Comparison of ENCODE assay signal across 24 mouse cellular contexts in the genomic region with DNA sequence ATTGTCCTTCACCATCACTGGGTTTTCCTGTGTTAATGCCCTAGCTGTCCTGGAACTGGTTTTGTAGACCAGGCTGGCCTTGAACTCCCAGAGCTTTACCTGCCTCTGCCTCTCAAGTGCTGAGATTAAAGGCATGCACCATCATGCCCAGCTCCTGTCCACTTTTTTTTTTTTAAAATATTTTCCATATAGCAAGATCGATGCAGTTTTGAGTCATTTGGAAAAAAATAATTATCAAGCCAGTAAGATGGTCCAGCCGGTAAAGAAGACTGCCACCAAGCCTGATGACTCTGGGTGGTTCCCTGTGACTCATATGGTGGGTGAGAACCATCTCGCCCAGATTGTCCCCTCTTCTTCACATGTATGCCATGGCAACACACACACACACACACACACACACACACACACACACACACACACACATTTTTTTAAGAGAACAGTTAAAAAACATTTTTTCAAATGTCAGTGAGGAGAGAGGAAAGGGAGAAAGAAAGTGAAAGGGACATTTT. TPM values are rescaled to one million over a fixed set of nuclear protein-coding genes. Genes with fewer than 3 reads are reported as not detected.
DNase-seq lines count a peak whose midpoint lies in the region; ATAC-seq and TF ChIP-seq lines count a peak whose summit lies in the region.
"Had no signal": no experiment of that assay in that cellular context is flagged by ENCODE, and none has a peak within 500 bp of the region (broad histone marks: within the 10 kb centered on the region; RNA-seq: fewer than 3 reads in every experiment).

No protein-coding gene starts in this region.

- no peak overlapping the region for H3K4me2 ChIP-seq in intestine, embryonic 14.5 days (ENCODE audit: low read length)
- no peak overlapping the region for H3K4me2 ChIP-seq in intestine, embryonic 16.5 days (ENCODE audit: low read depth, low read length)
- H3K4me2 ChIP-seq in CH12.LX (ENCODE audit: insufficient read depth, low read depth, poor library complexity, severe bottlenecking), result peak overlapping the region; percentile 54; the same call in 1 of the 2 replicates
- H3K4me2 ChIP-seq: embryonic facial prominence, embryonic 15.5 days; heart, embryonic 13.5 days; hindbrain, embryonic 12.5 days had no signal

- H3K4me1 ChIP-seq in intestine, embryonic 14.5 days (replicated peaks; ENCODE audit: control insufficient read depth, insufficient read depth, low read length), result no peaks in the 10 kb centered on the region
- H3K4me1 ChIP-seq in intestine, embryonic 16.5 days (ENCODE audit: control insufficient read depth, insufficient read depth, low read length), result no peaks in the 10 kb centered on the region
- H3K4me1 ChIP-seq in CH12.LX (ENCODE audit: control insufficient read depth in 1 of 2, insufficient read depth in 2 of 2), result peaks cover 5 to 28% of the 10 kb centered on the region in 2 experiments
- H3K4me1 ChIP-seq: embryonic facial prominence, embryonic 15.5 days; forebrain, embryonic 10.5 days; hindbrain, embryonic 12.5 days had no signal

- no peak overlapping the region for H3K4me3 ChIP-seq in intestine, embryonic 14.5 days (ENCODE audit: low read depth, low read length)
- no peak overlapping the region for H3K4me3 ChIP-seq in intestine, embryonic 16.5 days (ENCODE audit: low read length)
- no peak overlapping the region for H3K4me3 ChIP-seq in CH12.LX (replicated peaks in 1 of 3; ENCODE audit: low read depth in 2 of 3, low read length in 2 of 3, poor library complexity in 1 of 3)
- H3K4me3 ChIP-seq: embryonic facial prominence, embryonic 15.5 days; erythroblast, embryonic 14.5 days; forebrain, embryonic 10.5 days; heart, embryonic 13.5 days; hindbrain, embryonic 12.5 days had no signal

- no peak for TF ChIP-seq RAD21 in CH12.LX (IDR thresholded peaks at IDR 0.05; ENCODE audit: low read depth, low read length)

- ATAC-seq in intestine, embryonic 14.5 days (replicated peaks; ENCODE audit: low FRiP score, low TSS enrichment, low read depth), result no peak
- ATAC-seq in intestine, embryonic 16.5 days, result no peak
- ATAC-seq: forebrain, embryonic 14.5 days; hindbrain, postnatal 0 days had no signal

- H3K27me3 ChIP-seq in intestine, embryonic 14.5 days (replicated peaks; ENCODE audit: control insufficient read depth, insufficient read depth, low read length), result no peaks in the 10 kb centered on the region
- H3K27me3 ChIP-seq in intestine, embryonic 16.5 days (replicated peaks; ENCODE audit: control insufficient read depth, insufficient read depth, low read length), result no peaks in the 10 kb centered on the region
- H3K27me3 ChIP-seq in CH12.LX (replicated peaks), result no peaks in the 10 kb centered on the region
- H3K27me3 ChIP-seq: embryonic facial prominence, embryonic 15.5 days; heart, embryonic 13.5 days; hindbrain, embryonic 12.5 days had no signal

- no peak for TF ChIP-seq POLR2A in CH12.LX (IDR thresholded peaks at IDR 0.05; ENCODE audit: low read depth, low read length)

- H3K27ac ChIP-seq in intestine, embryonic 14.5 days (ENCODE audit: low read depth), result no peak overlapping the region
- no peak overlapping the region for H3K27ac ChIP-seq in intestine, embryonic 16.5 days (ENCODE audit: low read length)
- H3K27ac ChIP-seq in CH12.LX (ENCODE audit: insufficient read depth, low read depth), result no peak overlapping the region
- H3K27ac ChIP-seq: embryonic facial prominence, embryonic 15.5 days; forebrain, embryonic 10.5 days; heart, embryonic 13.5 days; hindbrain, embryonic 12.5 days; hindbrain, postnatal 0 days had no signal

- dilution Hi-C loops in CH12.LX (cut with MboI; ENCODE audit: extremely low pct_ligation_motif_present, extremely low pct_unique_long_range_greater_than_20kb, low sequenced_read_pairs), result no loop called here

- no peak for TF ChIP-seq EP300 in CH12.LX (IDR thresholded peaks at IDR 0.05; ENCODE audit: low read length)

- WGBS in intestine, embryonic 14.5 days, result 79% methylated on average over 3 of the region's 3 CpGs
- WGBS in intestine, embryonic 16.5 days, result 84% methylated on average over 3 of the region's 3 CpGs

- no peaks in the 10 kb centered on the region for H3K36me3 ChIP-seq in intestine, embryonic 14.5 days (ENCODE audit: control insufficient read depth, insufficient read depth, low read length)
- H3K36me3 ChIP-seq in intestine, embryonic 16.5 days (ENCODE audit: control insufficient read depth, insufficient read depth, low read length), result no peaks in the 10 kb centered on the region
- no peaks in the 10 kb centered on the region for H3K36me3 ChIP-seq in CH12.LX (replicated peaks in 1 of 2; ENCODE audit: control insufficient read depth in 1 of 2, insufficient read depth in 1 of 2, low read length in 1 of 2)
- H3K36me3 ChIP-seq: embryonic facial prominence, embryonic 15.5 days; forebrain, embryonic 10.5 days; heart, embryonic 13.5 days; hindbrain, embryonic 12.5 days had no signal

- H3K79me2 ChIP-seq in CH12.LX (replicated peaks; ENCODE audit: control insufficient read depth, extremely low read depth, insufficient read depth, poor library complexity, severe bottlenecking), result no peaks in the 10 kb centered on the region

- intact Hi-C loops in left cerebral cortex, postnatal 25 days (cut with DNase I), result no loop called here

- in situ Hi-C loops in CH12.LX (cut with MboI; ENCODE audit: low pct_ligation_motif_present, low pct_unique_long_range_greater_than_20kb, low sequenced_read_pairs), result no loop called here

- no peak overlapping the region for H3K9ac ChIP-seq in intestine, embryonic 14.5 days (ENCODE audit: low read length)
- no peak overlapping the region for H3K9ac ChIP-seq in intestine, embryonic 16.5 days (ENCODE audit: low read depth, low read length)
- H3K9ac ChIP-seq in CH12.LX (ENCODE audit: insufficient read depth, low read depth), result 0 out of 2 replicates have a peak overlapping the region, but pooled peaks have one; percentile 34
- H3K9ac ChIP-seq: embryonic facial prominence, embryonic 15.5 days; heart, embryonic 13.5 days; hindbrain, embryonic 12.5 days had no signal

- no peaks in the 10 kb centered on the region for H3K9me3 ChIP-seq in intestine, embryonic 14.5 days (ENCODE audit: control insufficient read depth, low read length)
- H3K9me3 ChIP-seq in intestine, embryonic 16.5 days (ENCODE audit: control insufficient read depth, low read length), result no peaks in the 10 kb centered on the region
- H3K9me3 ChIP-seq in CH12.LX (replicated peaks; ENCODE audit: low read length), result no peaks in the 10 kb centered on the region
- H3K9me3 ChIP-seq: embryonic facial prominence, embryonic 15.5 days; forebrain, embryonic 10.5 days; heart, embryonic 13.5 days; hindbrain, embryonic 12.5 days had no signal

- no peak for TF ChIP-seq CTCF in CH12.LX (conservative IDR thresholded peaks at IDR 0.05 in 1 of 2, IDR thresholded peaks at IDR 0.05 in 1 of 2; ENCODE audit: low read depth in 2 of 2, low read length in 2 of 2)

- peak; percentile 9 for DNase-seq in intestine, embryonic 14.5 days (ENCODE audit: low spot score)
- peak; percentile 39 for DNase-seq in A20 (ENCODE audit: low read depth, low spot score)
- DNase-seq in CH12.LX (ENCODE audit: extremely low read depth), result peak; percentile 44
- DNase-seq in natural killer cell, adult 2 months (ENCODE audit: low spot score in 2 of 2), result peak; percentile 61 to 83
- DNase-seq in gastrocnemius, adult 18-20 months (ENCODE audit: low spot score), result no peak
- DNase-seq in gastrocnemius, postnatal 10 days, result no peak
- no peak for DNase-seq in left cerebral cortex, postnatal 25 days (ENCODE audit: low spot score in 2 of 2)
- DNase-seq: adrenal gland, adult 8-10 months; adrenal gland, postnatal 36 days; cerebellum, adult 11 months; cerebellum, adult 8-10 months; cerebellum, postnatal 14 days; embryo, embryonic 11 days; gastrocnemius, postnatal 25 days; heart, postnatal 36 days; kidney, adult 11 months had no signal

TF ChIP-seq in CH12.LX, 34 proteins besides CTCF, POLR2A, EP300 and RAD21 (continues in another document):
- TF ChIP-seq E2F4 (IDR thresholded peaks at IDR 0.05; ENCODE audit: insufficient replicate concordance, low read depth, low read length) (no peak), KAT2A (IDR thresholded peaks at IDR 0.05; ENCODE audit: insufficient replicate concordance, low read length) (no peak), ZNF384 (IDR thresholded peaks at IDR 0.05; ENCODE audit: low read depth, low read length) (peak; percentile 84), IRF4 (IDR thresholded peaks at IDR 0.05; ENCODE audit: low read depth, low read length) (peak; percentile 78), GABPA (IDR thresholded peaks at IDR 0.05; ENCODE audit: insufficient replicate concordance, low read depth, low read length) (no peak), ZC3H11A (IDR thresholded peaks at IDR 0.05; ENCODE audit: low read depth, low read length) (no peak), NELFE (IDR thresholded peaks at IDR 0.05; ENCODE audit: low read depth, low read length) (no peak), USF1 (IDR thresholded peaks at IDR 0.05; ENCODE audit: low read depth, low read length) (no peak)

RNA-seq across cellular contexts. Expression of a gene that starts 7.1 kb away (rescaled TPM):
- 148 and 164 TPM in 2 replicates for polyA plus RNA-seq in intestine, embryonic 14.5 days (2014; fragmentation: Nextera tagmentation; extraction: Ambion mirVana)
- 250 and 270 TPM in 2 replicates for polyA plus RNA-seq in intestine, embryonic 16.5 days (2015; fragmentation: Nextera tagmentation; extraction: Ambion mirVana)
- total RNA-seq in CH12.LX (2012; rRNA removed) (153 and 164 TPM in 2 replicates), CH12.LX (2014; rRNA removed) (292 and 359 TPM in 2 replicates)
- 285 and 329 TPM in 2 replicates for polyA plus RNA-seq in CH12.LX (2012; ENCODE audit: insufficient read length, low read depth)
- total RNA-seq in gastrocnemius, adult 18-20 months (2021), result 100 to 1,000 TPM; 142 to 150 TPM
- 100 to 1,000 TPM; 176 to 185 TPM for total RNA-seq in gastrocnemius, postnatal 10 days (2021)
- 100 to 1,000 TPM; 475 TPM for total RNA-seq in left cerebral cortex, postnatal 25 days (2021)

RNA-seq across cellular contexts. Expression of a gene that starts 29.1 kb away (rescaled TPM):
- 33.2 and 36.8 TPM in 2 replicates for polyA plus RNA-seq in intestine, embryonic 14.5 days (2014; fragmentation: Nextera tagmentation; extraction: Ambion mirVana)
- polyA plus RNA-seq in intestine, embryonic 16.5 days (2015; fragmentation: Nextera tagmentation; extraction: Ambion mirVana), result 22.1 and 22.6 TPM in 2 replicates
- total RNA-seq in CH12.LX (2012; rRNA removed) (31.3 and 35.0 TPM in 2 replicates), CH12.LX (2014; rRNA removed) (23.2 and 23.8 TPM in 2 replicates)
- 32.6 and 38.4 TPM in 2 replicates for polyA plus RNA-seq in CH12.LX (2012; ENCODE audit: insufficient read length, low read depth)
- total RNA-seq in gastrocnemius, adult 18-20 months (2021), result 10 to 100 TPM; 13.5 to 14.0 TPM
- total RNA-seq in gastrocnemius, postnatal 10 days (2021), result 10 to 100 TPM; 23.8 to 36.4 TPM
- 10 to 100 TPM; 45.8 to 56.7 TPM for total RNA-seq in left cerebral cortex, postnatal 25 days (2021)

RNA-seq across cellular contexts. Expression of a gene that starts 55.3 kb away (rescaled TPM):
- 117 and 131 TPM in 2 replicates for polyA plus RNA-seq in intestine, embryonic 14.5 days (2014; fragmentation: Nextera tagmentation; extraction: Ambion mirVana)
- polyA plus RNA-seq in intestine, embryonic 16.5 days (2015; fragmentation: Nextera tagmentation; extraction: Ambion mirVana), result 273 and 289 TPM in 2 replicates
- 5.3 and 6.3 TPM in 2 replicates for total RNA-seq in CH12.LX (2012; rRNA removed)
- total RNA-seq in CH12.LX (2014; rRNA removed), result 1.9 and 2.3 TPM in 2 replicates
- 3.2 and 4.4 TPM in 2 replicates for polyA plus RNA-seq in CH12.LX (2012; ENCODE audit: insufficient read length, low read depth)
- total RNA-seq in gastrocnemius, adult 18-20 months (2021), result 10 to 100 TPM; 67.0 to 74.9 TPM
- 10 to 100 TPM; 33.0 to 36.0 TPM for total RNA-seq in gastrocnemius, postnatal 10 days (2021)
- 100 to 1,000 TPM; 122 to 128 TPM for total RNA-seq in left cerebral cortex, postnatal 25 days (2021)
- polyA plus RNA-seq: erythroblast, embryonic 14.5 days had no signal

Comparison
In these comparisons a context has a peak if more than half of its experiments do, and no peak if none do; other contexts are left out.
1. DNase-seq: peak in intestine, embryonic 14.5 days (single experiment), A20 (single experiment), CH12.LX (single experiment) and natural killer cell, adult 2 months (2 of 2); none in gastrocnemius, adult 18-20 months (single experiment), gastrocnemius, postnatal 10 days (single experiment) and left cerebral cortex, postnatal 25 days (0 of 2).
2. RNA of a gene that starts 55.3 kb away (total RNA-seq): 122 to 128 TPM in left cerebral cortex, postnatal 25 days, 67.0 to 74.9 TPM in gastrocnemius, adult 18-20 months and 33.0 to 36.0 TPM in gastrocnemius, postnatal 10 days; 1.9 to 6.3 TPM in CH12.LX; every median in the first group is over 4 times any median in the second.